Mouse (Mus musculus): ENCODE measurements around the gene Gm36864. TPM values are rescaled to one million over a fixed set of nuclear protein-coding genes. Genes with fewer than 3 reads are reported as not detected.
A peak's percentile ranks its signal among the peaks of the same experiment; 100 is the strongest.

Gene Gm36864
- total RNA-seq, 2 experiments from 2014 or later, result not detected

GRCm38 (mm10) chr7:44257278-44257677 lies 21.3 kb downstream of the Gm36864 start, which contains the start of gene Acp4:
TSS of gene Acp4 (minus strand) at chr7:44257378.
- DNase-seq, result no peak

- no peak for DNase-seq
Observed at GRCm38 (mm10) chr7:44260410-44260809, 24.4 kb downstream of the Gm36864 start.

GRCm38 (mm10) chr7:44261147-44261546 lies 25.2 kb downstream of the Gm36864 start, which contains the start of gene Gm15517:
TSS of gene Gm15517 (plus strand) at chr7:44261447.
- no peak for DNase-seq

- DNase-seq, result peak; percentile 91 to 99
Observed at GRCm38 (mm10) chr7:44262791-44263643, 27.0 kb downstream of the Gm36864 start.

GRCm38 (mm10) chr7:44268117-44268516 lies 32.1 kb downstream of the Gm36864 start:
- no peak for DNase-seq

GRCm38 (mm10) chr7:44269397-44269796 lies 33.4 kb downstream of the Gm36864 start:
- DNase-seq, result no peak

GRCm38 (mm10) chr7:44271309-44271708 lies 35.3 kb downstream of the Gm36864 start:
- no peak for DNase-seq

GRCm38 (mm10) chr7:44272546-44272945 lies 36.6 kb downstream of the Gm36864 start:
- no peak for DNase-seq

GRCm38 (mm10) chr7:44273446-44273845 lies 37.5 kb downstream of the Gm36864 start:
- DNase-seq, result no peak

- no peak for DNase-seq
Observed at GRCm38 (mm10) chr7:44274096-44274495, 38.1 kb downstream of the Gm36864 start.

- no peak for DNase-seq
Observed at GRCm38 (mm10) chr7:44275546-44275945, 39.6 kb downstream of the Gm36864 start.

GRCm38 (mm10) chr7:44276461-44277249 lies 40.7 kb downstream of the Gm36864 start:
- DNase-seq, result no peak

- DNase-seq, result peak in 1 of 2 experiments; percentile 30
Observed at GRCm38 (mm10) chr7:44277250-44277622, 41.3 kb downstream of the Gm36864 start.

GRCm38 (mm10) chr7:44280959-44281358 lies 45.0 kb downstream of the Gm36864 start:
- no peak for DNase-seq

GRCm38 (mm10) chr7:44281586-44281985 lies 45.6 kb downstream of the Gm36864 start:
- DNase-seq, result no peak

GRCm38 (mm10) chr7:44287760-44288159 lies 51.8 kb downstream of the Gm36864 start:
- no peak for DNase-seq

- no peak for DNase-seq
Observed at GRCm38 (mm10) chr7:44290986-44291385, 55.0 kb downstream of the Gm36864 start.

GRCm38 (mm10) chr7:44291418-44291817 lies 55.4 kb downstream of the Gm36864 start:
- DNase-seq, result no peak

Other genes with a start within 250 kb of the Gm36864 start
- gene Klk1b11, start 240.3 kb upstream of the Gm36864 start, total RNA-seq (2021), result not detected
- gene Klk1b26, start 224.0 kb upstream of the Gm36864 start, total RNA-seq (2021), result 1 to 10 TPM; 2.8 to 4.1 TPM
- not detected for gene Klk1b27, start 183.9 kb upstream of the Gm36864 start, total RNA-seq (2021)
- gene Klk1b21, start 133.8 kb upstream of the Gm36864 start, total RNA-seq (2021), result not detected
- not detected for gene Klk1b22, start 123.5 kb upstream of the Gm36864 start, total RNA-seq (2021)
- not detected for gene Klk1b16, start 99.4 kb upstream of the Gm36864 start, total RNA-seq (2021)
- not detected for gene Klk1b24, start 47.9 kb upstream of the Gm36864 start, total RNA-seq (2021)
- not detected for gene Klk1b3, start 38.0 kb upstream of the Gm36864 start, total RNA-seq (2021)
- gene Klk1b4, start 28.7 kb upstream of the Gm36864 start, total RNA-seq (2021), result not detected
- not detected for gene Klk1b5, start 20.2 kb upstream of the Gm36864 start, total RNA-seq (2021)
- gene Klk1, start 10.8 kb upstream of the Gm36864 start, total RNA-seq (2021), result under 1 TPM in 1 of 2 experiments, not detected in 1; 0.60 TPM
- under 1 TPM; 0.25 to 0.28 TPM for gene 1700028J19Rik, start 10.5 kb downstream of the Gm36864 start, total RNA-seq (2021)
- gene 2410002F23Rik, start 10.5 kb downstream of the Gm36864 start, total RNA-seq (2021), result 10 to 100 TPM in 1 of 2 experiments, 1 to 10 TPM in 1; 8.1 to 11.5 TPM
- gene Acp4, start 21.2 kb downstream of the Gm36864 start, total RNA-seq (2021), result not detected
- not detected for gene Gm15517, start 25.3 kb downstream of the Gm36864 start, total RNA-seq (2021)
- gene Clec11a, start 70.7 kb downstream of the Gm36864 start, total RNA-seq (2021), result under 1 TPM; 0.69 to 0.87 TPM
- gene Shank1, start 74.1 kb downstream of the Gm36864 start, total RNA-seq (2021), result 1 to 10 TPM; 2.1 to 2.7 TPM
- gene Syt3, start 147.9 kb downstream of the Gm36864 start, total RNA-seq (2021), result 1 to 10 TPM; 2.3 to 2.9 TPM
- gene 1700008O03Rik, start 149.6 kb downstream of the Gm36864 start, total RNA-seq (2021), result under 1 TPM; 0.30 to 0.31 TPM
- gene Lrrc4b, start 192.8 kb downstream of the Gm36864 start, total RNA-seq (2021), result 10 to 100 TPM; 31.2 to 66.0 TPM
- gene Aspdh, start 229.2 kb downstream of the Gm36864 start, total RNA-seq (2021), result 1 to 10 TPM in 1 of 2 experiments, under 1 TPM in 1; 0.41 to 1.4 TPM
- gene Josd2, start 231.8 kb downstream of the Gm36864 start, total RNA-seq (2021), result 100 to 1,000 TPM in 1 of 2 experiments, 10 to 100 TPM in 1; 98.6 to 108 TPM